Mouse (Mus musculus) C2C12 (cell line): ENCODE results near the gene Vash1.

ENCODE experiments used
- CTCF ChIP-seq: IDR thresholded peaks from one replicate; pipeline ENCODE4 v1.5.1; 2011; ENCODE audit not compliant: control insufficient read depth, insufficient read depth, insufficient read length
- MYOG ChIP-seq: IDR thresholded peaks from one replicate; pipeline ENCODE4 v1.6.1; 2011; ENCODE audit not compliant: control insufficient read depth, insufficient read length; ENCODE audit errors: extremely low read depth

GRCm38 (mm10) chr12:86659447-86659968, 19.0 kb upstream of the Vash1 start:
- no peak for TF ChIP-seq CTCF
- TF ChIP-seq MYOG, result no peak
